Mouse (Mus musculus) left cerebral cortex, postnatal 25 days (tissue): ENCODE measurements around the gene Tnk2. TPM values are rescaled to one million over a fixed set of nuclear protein-coding genes. Genes with fewer than 3 reads are reported as not detected.

Source experiments
- DNase-seq, 2 experiments: peaks; one replicate each; pipeline ENCODE4 v3.0.0; 2022; ENCODE audit warnings: low spot score in 2 of 2, mixed read lengths in 1 of 2
- intact Hi-C: fragments of 180-260 bp; cut with DNase I; formaldehyde crosslinking; loops from one replicate; pipeline ENCODE4 v1.15.1; 2025
- total RNA-seq, 2 experiments: library from RNA; stranded (reverse); gene quantifications; 2 replicates each; pipeline ENCODE4 v1.2.3; 2021

Gene Tnk2
- total RNA-seq, 2 experiments from 2014 or later: 179 to 184 TPM

DNA sequence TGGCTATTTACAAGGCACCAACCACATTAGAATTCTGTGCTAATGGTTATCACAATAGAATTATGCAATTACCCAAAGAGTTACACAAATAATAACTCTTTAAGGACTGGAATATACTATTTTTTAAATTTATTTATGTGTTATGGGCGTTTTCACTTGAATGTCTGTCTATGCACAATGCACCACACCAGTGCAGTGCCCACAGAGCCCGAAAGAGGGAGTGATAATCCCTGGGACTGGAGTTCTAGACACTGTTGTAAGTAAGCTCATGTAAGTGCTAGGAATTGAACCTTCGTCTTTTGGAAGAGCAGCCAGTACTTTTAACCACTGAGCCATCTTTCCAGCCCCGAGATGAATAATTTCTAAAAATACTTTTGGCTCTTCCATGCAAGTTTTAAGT is 11.9 kb downstream of the Tnk2 start:
- no peak for DNase-seq
- intact Hi-C loops: no loop called here

DNA sequence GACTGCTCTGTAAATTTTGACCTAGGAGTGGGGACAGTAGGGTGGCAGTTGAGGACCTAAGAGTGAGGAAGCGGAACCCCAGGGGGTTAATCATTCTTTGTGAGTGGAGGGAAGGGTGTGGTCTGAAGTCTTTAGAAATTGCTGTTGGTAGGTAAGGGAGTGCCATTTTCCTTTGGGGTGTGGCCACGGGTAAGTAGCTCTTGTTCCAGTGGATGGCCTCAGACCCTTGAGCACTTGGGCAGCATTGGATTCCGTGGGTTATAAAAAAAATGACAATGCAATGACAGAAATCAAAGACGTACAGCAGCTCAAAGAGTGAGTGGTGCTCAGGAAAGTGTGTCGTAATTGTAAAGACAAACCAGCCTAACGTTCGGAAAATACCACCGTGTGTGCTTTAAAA is 12.6 kb downstream of the Tnk2 start:
- intact Hi-C loops: no loop called here
- DNase-seq: no peak

DNA sequence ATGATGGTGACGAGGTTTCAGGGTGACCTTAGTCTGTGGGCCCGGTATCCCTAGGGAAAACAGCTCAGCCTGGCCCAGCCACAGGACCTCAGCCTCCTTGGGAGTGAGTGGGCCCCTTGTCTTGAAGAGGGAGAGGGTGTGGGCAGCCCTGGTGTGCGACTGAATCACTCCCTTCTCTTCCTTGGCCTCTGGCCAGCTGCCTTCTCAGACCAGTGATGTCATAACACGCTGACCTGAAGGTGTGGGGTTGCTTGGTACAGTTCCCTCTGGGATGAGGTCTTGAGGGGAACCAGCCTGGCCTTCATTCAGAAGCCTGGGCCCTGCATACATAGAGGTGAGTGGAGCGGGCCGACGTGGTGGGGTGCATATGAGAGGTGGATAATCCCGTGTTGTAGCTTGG is 13.1 kb downstream of the Tnk2 start:
- no peak for DNase-seq
- intact Hi-C loops: no loop called here

DNA sequence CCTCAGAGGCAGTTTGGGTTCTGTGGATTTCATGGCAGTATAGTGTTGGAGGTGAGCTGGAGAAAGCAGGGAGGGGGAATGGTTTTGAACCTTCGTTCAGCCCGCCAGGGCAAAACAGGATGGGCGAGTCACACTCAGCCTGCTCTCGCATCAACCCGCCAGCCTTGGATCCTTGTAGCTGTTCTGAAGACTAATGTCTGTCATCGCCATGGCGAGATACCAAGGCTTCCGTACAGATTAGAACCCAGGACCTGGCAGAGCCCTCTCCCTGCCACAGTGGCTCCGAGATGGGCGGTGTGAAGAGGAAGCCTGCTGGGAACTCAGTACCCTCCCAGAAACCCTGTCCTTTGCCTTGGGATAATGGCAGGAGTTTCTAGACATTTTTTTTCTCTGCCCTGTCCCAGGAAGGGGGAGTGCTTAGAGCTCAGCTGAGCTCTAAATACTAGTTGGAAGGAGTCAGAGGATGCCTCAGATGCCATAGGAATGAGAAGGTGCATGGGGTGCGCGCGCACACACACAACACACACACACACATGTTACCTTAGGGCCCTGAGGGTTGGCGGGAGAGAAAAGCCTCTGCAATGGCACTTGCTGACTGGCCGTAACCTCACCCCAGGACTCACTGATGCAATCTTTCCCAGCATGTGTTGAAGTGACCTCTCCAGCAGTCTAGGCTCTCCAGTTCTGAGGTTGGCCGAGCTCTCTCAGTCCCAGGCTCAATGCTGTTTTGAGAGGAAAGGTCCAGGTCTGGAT is 14.0 kb downstream of the Tnk2 start:
- intact Hi-C loops: loop anchor here (2.0 kb wide), 2 partner anchors 13 to 25 kb away; no protein-coding TSS in a partner anchor

DNA sequence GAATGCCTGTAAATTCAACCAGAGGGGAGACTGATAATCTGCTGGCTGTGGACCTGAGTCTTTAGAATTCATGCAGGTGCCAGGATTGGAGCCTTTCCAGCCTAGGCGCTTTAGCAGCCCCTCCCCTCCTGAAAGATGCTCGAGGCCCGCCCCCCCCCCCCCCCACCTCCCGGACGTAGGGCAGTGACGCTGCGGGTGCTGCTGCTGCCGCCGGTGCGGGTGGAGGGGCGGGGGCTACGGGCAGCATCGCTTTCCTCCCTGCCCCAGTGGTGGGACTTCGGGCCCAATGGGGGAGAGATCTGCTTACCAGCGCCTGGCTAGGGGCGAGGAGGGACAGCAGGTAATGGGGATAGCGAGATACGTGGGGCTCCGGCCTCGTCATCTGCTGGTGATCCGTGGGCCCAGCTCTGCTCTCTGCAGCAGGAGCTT is 15.1 kb downstream of the Tnk2 start:
- DNase-seq: peak; percentile 51 to 64
- intact Hi-C loops: loop anchor here (2.0 kb wide), 2 partner anchors 14 to 24 kb away; no protein-coding TSS in a partner anchor

More for the DNA sequence above, 14.0 kb downstream of the Tnk2 start:
- DNase-seq: no peak

DNA sequence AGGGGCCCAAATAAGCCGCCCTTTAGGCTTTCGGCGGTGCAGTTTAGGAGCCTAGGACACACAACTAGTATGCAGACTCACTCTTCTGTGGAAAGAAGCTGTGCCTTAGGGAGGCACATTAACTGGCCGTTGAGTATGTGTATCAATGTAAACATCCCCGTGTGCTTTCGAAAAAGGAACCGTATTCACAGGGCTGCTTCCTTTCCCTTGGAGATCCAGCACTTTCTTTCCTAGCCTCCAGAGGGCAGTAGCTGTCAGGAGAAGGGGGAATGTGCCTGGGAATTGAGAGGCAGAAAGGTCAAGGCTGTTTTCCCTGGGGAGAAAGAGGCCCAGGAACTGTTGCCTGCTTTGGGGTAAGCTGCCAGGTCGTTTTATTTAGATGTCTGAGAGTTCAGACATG is 15.7 kb downstream of the Tnk2 start:
- intact Hi-C loops: loop anchor here (2.0 kb wide), 2 partner anchors 15 to 23 kb away; no protein-coding TSS in a partner anchor

DNA sequence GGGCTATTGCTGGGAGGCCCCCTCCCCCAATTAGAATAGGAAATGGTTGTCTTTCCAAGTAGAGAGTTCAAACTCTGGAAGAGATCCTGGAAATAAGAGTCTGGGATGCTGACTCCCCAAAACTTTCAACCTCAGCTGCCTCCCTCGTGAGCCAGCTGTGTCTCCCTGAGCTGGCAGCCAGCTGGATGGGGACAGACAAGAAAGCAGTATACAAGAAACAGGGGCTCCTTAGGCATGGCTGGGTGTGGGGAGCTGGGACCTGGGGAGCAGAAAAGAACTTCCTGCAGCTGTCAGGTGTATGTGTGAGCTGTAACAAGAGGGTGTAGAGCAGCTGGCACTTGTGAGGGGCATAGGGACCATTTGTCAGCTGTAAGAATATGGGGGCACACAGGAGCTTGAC is 16.4 kb downstream of the Tnk2 start:
- no peak for DNase-seq
- intact Hi-C loops: no loop called here

More for the DNA sequence above, 15.7 kb downstream of the Tnk2 start:
- DNase-seq: peak; percentile 66 to 78

DNA sequence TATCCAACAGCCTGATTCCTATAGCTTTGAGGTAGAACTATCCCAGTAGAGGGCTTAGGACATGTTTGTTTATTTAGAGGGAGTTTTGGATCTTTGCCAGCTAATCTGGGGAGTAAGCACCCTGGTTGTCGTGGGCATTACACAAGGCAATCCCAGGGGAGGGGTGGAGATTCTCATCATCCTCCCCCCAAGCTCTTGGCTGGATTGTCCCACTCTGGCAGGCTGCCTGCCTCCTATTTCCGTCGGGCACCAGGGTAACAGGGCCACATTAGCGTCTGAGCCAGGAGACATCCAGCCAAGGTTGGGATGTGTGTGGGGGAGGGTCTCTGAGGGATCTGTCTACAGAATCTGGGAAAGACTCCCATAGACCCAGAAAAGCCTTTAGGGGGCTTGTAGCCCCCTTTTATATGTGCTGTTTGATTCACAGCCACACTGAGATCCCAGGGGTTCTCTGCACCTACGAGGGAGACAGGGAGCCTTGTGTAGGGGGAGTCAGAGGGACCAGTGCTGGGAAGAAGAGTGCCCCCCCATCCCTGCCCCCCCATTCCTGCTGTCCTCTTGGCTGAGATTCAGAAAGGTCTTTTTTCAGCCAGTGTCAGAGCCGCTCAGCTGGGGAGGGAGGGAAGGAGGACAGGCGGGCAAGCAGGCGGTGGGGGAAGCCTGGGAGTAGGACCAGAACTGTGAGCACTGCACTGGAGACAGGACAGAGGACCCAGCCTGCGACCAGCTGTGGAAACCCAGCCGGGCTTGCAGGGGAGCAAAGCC is 17.1 kb downstream of the Tnk2 start:
- intact Hi-C loops: no loop called here

DNA sequence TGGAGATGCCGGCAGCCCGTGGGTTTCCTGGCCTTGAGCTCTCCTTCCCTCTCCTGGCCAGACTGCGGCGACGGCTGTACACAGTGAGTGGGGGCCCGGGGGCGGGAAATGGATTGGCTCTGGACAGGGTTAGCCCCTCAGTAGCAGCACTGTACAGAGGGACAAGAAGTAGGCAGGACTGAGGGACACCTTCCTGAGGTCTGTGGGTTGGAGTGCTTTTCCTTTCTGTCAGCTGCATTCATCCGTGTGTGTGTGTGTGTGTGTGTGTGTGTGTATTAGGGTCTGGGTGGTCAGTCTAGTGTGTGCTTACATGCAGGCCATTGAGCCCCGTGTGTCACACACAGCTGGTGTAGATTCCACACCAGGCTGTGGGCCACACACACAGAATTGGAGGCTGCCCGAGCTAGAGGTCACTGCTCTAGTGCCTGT is 17.8 kb downstream of the Tnk2 start:
- DNase-seq: no peak
- intact Hi-C loops: no loop called here

More for the DNA sequence above, 17.1 kb downstream of the Tnk2 start:
- DNase-seq: peak; percentile 54 to 70

DNA sequence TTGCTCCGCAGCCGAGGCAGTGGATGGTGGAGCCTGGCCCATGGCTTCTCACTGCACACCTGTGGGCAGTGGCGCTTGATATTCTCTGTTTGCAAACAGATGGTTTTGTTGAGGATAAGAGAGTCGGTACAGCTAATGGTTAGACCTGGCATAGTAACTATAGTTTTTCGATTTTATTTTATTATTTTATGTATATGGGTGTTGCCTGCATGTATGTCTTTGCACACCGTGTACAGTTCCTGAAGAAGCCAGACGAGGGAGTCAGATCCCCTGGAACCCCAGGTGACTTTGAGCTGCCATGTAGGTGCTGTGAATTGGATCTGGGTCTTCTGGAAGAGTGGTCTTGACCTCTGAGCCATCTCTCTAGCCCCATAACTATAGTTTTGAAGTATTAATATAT is 18.7 kb downstream of the Tnk2 start:
- no peak for DNase-seq
- intact Hi-C loops: no loop called here

DNA sequence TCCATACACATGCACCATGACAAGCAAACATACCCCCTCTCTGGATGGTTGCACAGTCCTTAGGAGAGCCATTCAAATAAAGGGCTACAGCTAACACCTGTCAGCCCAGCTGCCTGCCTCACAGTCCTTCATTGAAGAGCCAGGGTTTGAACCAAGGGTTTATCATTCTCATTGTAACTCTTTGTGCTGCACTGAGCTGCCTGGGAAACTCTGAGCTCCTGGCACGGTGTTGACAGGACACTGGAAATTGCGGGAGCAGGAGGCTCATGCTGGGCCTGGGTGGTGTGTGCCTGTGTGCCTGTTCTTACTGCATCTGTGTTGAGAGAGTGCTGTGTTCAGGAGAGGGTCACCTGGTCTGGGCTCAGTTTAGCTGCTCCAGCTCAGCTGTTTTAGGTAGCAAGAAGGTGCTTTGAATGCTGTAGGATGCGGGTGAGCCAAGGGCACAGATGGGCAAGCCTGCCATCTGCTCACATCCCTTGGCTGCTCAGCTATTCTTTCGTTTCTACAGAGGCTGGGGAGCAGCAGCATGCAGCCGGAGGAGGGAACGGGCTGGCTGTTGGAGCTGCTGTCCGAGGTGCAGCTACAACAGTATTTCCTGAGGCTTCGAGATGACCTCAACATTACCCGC is 19.7 kb downstream of the Tnk2 start:
- peak in 1 of 2 experiments; percentile 48 for DNase-seq
- intact Hi-C loops: no loop called here

DNA sequence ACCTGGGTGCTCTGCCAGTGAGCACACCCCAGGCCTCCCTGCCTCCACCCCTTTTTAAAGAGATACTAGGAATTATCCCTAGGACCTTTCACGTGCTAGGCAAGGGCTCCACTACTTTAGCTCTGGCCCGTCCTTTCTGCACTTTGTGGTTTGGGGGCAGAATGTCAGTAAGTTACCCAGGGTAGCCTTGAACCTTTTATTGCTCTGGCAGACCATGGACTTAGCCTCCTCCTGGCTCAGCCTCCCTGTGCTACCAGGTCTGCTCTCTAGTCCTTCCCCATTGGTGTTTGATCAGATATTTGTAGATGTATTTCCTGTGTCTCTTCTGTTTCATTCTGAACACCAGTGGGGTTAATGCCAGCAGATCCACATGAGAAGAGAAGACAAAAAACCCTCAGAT is 20.5 kb downstream of the Tnk2 start:
- intact Hi-C loops: no loop called here
- DNase-seq: no peak

DNA sequence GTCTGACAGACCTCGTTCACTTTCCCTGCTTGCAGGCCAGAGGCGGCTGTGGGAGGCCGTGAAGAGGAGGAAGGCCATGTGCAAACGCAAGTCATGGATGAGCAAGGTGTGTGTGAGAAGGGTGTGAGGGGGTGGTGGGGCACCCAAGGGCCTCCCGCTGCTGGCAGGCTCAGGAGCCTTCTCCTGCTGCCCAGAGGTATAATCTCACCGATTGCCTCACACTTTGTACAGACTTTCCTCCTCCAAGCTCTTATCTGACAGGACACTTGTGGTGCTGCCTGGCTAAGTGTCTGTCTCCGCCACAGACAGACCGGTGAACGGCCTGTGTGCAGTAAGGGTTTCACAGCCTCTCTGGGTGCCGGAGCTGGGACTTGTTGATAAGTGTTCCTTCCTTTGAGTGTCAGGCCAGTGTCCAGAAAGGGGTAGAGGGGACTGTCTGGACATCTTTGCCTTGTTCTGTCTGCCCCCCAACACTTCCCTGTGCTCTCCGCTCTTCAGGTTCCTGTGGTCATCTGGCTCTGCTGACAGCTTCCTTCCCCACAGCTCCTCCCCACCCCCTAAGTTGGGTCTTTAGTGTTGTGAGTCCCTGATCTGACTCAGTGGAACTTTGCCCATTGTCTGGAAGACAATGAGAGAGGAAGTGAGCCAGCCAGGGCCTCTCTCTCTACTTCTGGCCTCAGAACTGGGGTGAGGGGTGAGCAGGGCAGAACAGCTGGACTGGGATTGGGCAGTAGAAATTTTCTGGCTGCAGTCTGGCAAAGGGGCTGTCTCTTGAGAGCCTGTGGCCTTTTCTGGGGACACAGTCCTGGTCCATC is 22.4 kb downstream of the Tnk2 start:
- DNase-seq: peak in 1 of 2 experiments; percentile 47
- intact Hi-C loops: no loop called here

DNA sequence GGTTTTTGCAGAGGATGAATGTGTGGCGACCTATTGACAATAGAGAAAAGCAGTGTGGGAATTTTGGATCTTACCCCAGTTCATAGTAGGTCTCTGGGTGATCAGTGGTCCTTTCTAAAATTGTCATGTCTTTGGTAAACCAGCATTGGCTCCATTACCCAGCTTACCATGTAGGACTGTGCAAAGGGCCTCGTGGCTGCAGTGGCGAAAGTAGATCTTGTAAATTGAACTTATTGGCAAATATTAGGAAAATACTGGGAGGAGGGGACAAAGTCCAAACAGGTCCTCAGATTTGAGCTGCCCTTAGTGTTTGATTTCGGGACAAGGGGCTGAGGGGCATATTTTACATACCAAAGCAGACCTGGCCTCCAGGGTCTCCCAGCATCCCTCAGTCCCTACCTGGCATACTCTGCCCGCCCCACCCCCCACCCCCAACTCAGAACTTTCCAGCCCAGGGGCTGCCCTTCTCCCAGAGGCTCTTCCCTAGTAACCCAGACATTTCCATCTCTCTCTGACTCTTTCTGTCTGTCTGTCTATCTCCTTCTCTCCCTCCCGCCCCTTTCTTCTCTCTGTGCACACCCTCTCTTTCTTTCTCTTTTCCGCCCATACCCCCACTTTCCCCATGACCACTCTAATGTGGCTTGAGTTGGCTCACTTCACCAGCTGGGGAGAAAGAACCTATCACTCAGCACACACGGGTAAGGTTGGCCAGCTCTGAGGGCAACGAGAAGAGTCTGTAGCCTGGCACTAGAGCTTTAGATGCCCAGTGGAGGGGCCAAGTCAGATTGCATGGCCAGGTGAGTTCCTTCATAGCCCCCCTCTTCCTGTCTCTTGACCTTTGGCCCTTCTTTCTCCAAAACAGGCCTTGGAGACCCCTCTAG is 23.2 kb downstream of the Tnk2 start:
- no peak for DNase-seq
- intact Hi-C loops: no loop called here

DNA sequence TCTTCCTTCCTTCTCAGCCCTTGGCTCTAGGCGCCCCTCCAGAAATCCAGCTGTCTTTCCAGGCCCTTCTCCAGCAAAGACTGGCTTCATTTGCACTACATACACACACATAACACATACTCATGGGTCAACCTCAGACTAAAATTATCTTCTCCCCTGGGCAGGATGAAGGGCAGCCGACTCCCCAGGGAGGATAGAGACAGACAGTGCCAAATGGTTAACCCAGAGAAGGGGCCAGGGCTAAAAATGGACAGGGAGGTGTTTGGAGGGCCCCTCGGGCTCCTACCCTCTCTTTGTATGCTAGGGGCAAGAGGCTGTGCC is 23.8 kb downstream of the Tnk2 start:
- no peak for DNase-seq
- intact Hi-C loops: no loop called here

DNA sequence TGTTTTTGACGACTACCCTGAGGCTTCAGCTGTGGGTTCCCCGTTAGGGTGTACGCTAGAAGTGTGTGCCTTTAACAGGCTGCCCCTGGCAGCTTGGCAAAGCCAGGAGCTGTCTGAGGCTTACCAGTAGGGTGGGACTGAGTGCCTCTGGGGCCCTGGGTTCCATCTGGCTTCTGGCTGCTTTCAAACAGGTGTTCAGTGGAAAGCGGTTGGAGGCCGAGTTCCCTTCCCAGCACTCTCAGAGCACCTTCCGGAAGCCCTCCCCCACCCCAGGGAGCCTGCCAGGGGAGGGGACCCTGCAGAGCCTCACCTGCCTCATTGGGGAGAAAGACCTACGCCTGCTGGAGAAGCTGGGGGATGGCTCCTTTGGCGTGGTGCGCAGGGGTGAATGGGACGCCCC is 24.4 kb downstream of the Tnk2 start:
- no peak for DNase-seq
- intact Hi-C loops: no loop called here

DNA sequence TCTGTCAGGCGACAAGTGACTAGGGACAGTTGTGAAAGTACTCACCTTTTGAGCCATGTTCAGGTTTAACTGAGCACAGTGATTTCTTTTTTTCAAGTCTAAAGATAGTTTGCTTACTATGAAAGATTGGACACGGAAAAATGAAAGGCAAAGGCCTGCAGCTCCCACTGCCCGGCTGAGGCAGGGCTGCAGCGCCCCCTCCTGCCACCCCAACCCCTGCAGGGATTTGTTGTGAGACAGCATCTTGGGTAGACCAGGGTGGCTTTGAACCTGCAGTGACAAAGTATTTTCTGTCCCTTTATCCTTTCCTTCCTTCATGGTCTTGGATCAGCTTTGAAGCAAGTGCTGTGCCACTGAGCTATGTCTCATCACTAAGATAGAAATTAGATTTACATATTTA is 24.8 kb downstream of the Tnk2 start:
- intact Hi-C loops: no loop called here
- DNase-seq: no peak

DNA sequence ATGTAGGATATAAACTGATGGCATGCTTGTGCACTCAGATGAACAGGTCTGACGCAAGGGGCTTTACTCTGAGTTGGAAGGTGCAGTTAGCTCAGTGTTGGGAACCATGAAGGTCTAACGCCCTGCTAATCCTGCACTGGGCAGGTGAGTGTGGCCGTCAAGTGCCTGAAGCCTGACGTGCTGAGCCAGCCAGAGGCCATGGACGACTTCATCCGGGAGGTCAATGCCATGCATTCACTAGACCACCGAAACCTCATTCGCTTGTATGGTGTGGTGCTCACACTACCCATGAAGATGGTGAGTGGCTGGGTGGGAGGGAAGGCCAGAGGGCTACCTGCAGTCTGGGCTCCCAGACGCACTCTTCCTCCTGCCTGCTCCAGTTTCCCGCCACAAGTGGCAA is 25.6 kb downstream of the Tnk2 start:
- intact Hi-C loops: no loop called here
- DNase-seq: no peak
